Mouse (Mus musculus): ENCODE results near the gene Ttll7.

The Ttll7 gene

GRCm38 (mm10) chr3:147000963-147001362 lies 148.8 kb downstream of the Ttll7 start:
- DNase-seq, result no peak

- no peak for DNase-seq
These were observed 149.4 kb downstream of the Ttll7 start for GRCm38 (mm10) chr3:147001557-147001956.

GRCm38 (mm10) chr3:147016506-147016905 lies 164.3 kb downstream of the Ttll7 start:
- DNase-seq, result peak; percentile 16 to 32

- DNase-seq, result no peak
These were observed 167.3 kb downstream of the Ttll7 start for GRCm38 (mm10) chr3:147019506-147019905.

GRCm38 (mm10) chr3:147026248-147026647 lies 174.1 kb downstream of the Ttll7 start:
- no peak for DNase-seq

GRCm38 (mm10) chr3:147028382-147028781 lies 176.2 kb downstream of the Ttll7 start:
- DNase-seq, result no peak

- DNase-seq, result no peak
These were observed 177.6 kb downstream of the Ttll7 start for GRCm38 (mm10) chr3:147029718-147030117.

GRCm38 (mm10) chr3:147030266-147030880 lies 178.2 kb downstream of the Ttll7 start:
- DNase-seq, result no peak

Data from cerebellum, adult 18-20 months (tissue).